Mouse (Mus musculus) adrenal gland, adult (tissue): Measurements from ENCODE around the gene Brd2.

ENCODE experiments used
- DNase-seq, 2 experiments: peaks; one replicate each; pipeline ENCODE4 v3.0.0; 2022 to 2023; ENCODE audit warnings: low spot score in 1 of 2; ENCODE audit not compliant: inconsistent age in 2 of 2

Gene Brd2

DNA sequence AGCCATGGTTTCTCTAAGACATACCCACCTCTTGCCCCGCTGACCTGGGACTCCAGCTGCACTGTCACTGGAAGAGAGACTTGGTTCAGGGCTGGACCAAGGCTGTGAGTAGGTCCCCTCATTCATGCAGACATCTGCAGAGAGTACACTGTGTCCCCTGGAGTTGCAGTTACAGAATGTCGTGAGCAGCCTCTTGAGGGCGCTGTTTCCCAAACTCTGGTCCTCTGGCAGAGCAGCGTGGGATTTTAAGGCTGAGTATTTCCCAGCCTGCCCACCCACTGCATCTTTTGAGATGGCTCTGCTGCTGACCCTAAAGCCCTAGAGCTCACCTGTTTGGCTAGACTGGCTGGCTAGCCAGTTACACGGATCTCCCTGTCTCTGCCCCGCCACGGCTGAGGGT, 31.5 kb downstream of the Brd2 start:
- DNase-seq = peak; percentile 34 to 70

DNA sequence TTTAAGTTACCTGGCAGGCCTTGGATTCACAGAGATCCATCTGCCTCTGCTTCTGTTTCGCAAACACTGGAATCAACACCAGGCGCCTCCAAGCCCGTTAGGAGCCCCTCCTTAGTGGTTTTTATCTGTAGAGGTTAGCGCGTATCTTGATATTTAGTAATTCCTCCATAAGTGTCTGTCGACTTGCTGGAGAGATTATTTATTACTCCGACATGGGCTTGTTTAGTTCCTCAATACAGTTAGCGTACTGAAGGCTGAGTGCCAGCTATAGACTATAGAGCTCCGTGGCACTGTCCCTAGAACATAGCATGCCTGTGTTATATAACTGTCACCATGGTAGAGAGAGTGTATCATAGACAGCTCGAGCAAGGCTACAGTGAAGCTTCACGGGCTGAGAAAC, 34.3 kb downstream of the Brd2 start:
- no peak for DNase-seq

DNA sequence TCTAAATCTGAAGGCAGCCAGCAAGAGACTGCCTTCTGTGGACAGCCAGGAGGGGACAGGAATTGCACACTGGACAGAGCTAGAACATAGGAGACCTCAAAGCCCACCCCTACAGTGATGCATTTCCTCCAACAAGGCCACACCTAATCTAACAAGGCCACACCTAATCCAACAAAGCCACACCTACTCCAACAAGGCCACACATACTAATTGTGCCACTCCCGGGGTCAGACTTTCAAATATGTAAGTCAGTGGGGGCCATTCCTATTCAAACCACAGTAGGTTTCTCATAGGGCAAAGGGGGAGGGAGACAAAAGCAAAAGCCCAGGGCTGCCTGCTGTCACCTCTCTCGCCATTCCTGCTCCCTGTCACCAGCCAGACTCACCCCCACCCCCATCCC, 35.0 kb downstream of the Brd2 start:
- no peak for DNase-seq

DNA sequence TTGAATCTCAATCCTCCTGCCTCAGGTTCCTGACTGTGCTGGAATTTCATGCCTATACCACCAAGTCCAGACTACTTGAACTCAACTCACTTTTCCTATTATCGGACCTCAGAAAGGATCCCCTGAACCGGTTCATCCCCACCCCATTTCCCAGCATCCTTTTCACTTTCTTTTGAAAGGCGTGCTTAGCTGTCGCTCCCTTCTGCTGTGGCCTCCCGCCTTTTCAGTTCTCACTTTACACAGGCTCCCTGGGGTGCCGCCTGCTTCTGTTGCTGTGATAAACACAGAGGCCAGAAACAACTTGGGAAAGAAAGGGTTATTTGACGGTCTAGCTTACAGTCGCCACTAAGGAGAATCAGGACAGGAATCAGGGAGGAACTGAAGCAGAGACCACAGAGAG, 39.3 kb downstream of the Brd2 start:
- no peak for DNase-seq

DNA sequence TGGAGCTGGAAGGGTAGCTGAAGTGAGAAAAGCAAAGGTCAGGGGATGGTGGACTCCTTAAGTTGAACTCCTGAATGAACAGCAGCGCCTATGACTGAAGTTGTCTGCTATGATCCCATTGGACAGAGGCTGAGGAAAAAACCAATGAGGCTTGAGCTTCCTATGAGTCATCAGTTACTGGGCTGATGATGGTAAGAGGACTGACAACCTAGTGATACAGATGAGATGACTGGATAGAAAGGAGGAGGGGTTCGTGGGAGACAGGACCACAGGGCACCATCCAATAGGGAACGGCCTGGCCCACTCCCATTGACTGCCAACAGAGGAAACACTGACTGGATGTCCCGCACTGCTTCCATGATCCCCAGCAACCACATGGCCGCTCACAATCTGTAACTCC, 42.8 kb downstream of the Brd2 start:
- DNase-seq = peak in 1 of 2 experiments; percentile 75

DNA sequence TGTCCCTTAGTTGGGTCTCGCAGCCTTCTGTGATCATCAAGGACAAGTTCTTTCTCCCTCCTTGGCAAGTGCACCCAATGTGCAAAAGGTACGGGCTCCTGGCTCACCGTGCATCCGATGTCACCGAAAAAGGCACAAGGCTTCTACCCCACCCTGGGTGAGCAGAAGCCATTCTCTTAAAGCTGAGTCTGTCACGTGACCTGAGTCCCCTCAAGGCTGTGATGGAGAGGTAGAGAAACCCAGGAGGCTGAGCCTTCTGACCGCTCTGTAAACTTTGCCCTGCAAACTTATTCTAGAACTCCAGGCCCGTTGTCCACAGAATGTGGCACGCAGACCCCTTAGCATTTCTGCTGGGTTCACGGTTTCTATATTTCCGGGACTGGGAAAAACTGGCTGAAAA, 43.4 kb downstream of the Brd2 start:
- DNase-seq = no peak

DNA sequence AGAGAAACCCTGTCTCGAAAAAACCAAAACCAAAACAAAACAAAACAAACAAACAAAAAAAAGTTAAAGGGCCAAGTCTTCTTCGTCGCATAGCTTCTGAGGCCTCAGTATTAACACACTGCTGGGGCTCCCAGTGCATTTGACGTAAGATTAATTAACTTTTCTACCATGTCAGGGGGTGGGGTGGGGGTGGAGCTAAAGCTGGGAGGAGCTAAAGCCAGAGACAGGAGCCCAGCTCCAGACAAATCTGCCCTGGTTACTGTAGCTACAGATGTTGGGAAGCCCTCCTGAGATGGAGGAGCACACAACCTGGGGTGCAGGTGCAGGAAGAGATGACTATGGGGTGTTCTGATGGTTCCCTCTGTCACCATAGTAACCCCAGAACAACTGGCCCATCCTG, 44.3 kb downstream of the Brd2 start:
- no peak for DNase-seq

DNA sequence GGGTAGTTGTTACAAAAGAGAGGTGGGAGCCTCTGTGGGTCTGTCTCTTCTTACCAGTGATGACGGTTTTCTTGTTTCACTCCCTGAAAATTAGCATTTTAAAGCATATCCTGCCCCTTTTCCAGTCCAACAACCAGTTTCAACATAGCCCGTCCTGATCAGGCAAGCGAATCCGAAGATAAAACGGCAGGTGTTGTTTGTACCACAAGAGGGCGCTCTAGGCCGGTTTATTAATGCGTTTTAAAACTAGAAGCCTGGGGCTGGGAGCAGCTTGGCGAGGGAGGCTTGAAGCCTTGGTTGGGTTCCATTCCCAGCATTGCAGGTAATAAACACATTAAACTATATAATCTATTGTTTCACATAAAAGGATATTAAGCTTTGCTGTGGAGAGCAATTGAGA, 44.9 kb downstream of the Brd2 start:
- peak; percentile 63 to 92 for DNase-seq

DNA sequence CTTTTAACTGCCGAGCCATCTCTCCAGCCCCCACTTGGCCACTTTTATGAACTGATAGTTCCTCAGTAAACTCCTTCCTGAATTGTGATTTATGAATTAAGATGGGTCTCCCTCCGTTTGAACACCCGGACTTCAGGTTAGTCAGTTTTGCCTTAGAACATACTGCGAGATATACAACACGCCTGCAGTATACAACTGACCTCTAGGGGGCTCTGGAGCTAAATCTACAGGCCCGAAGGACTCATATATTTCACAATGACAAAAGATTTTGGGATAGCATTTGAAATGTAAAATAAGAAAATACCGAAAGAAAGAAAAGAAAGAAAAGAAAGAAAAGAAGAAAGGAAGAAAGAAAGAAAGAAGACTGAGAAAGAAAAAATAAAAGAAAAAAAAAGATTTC, 47.2 kb downstream of the Brd2 start:
- DNase-seq = peak; percentile 55 to 86

DNA sequence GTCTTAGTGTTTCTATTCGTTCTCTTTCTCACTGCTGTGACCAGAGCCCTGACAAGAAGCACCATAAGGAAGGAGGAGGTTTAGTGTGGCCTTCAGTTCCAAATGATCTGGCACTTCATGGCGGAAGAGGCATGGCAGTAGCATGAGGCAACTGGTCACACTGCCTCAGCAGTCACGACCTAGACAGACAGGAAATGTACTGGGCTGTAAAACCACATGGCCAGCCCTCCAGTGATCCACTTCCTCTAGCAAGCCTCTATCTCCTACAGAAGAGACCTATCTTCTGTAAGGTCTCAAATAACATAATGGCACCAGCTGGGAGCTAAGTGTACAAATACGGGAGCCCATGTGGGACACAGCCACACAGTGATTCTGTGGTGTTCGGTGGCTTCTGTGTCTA, 50.3 kb downstream of the Brd2 start:
- no peak for DNase-seq

DNA sequence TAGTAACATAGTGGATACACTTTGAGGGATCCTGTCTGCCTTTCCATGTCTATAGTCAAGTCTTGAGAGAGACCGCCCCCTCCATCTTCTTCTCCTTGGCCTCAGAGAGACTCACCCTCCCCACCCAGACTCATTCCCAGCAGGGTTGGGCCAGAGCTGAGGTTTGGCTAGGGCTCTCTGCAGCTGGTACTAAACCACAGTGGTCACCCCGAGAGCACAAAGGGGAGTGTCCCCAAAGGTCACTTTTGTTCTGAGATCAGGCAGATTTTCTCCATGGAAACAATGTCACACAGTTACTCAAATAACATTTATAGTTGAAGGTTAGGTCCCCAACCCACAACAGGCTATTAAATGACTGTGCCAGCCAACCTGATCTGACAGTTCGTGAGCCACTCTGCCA, 53.6 kb downstream of the Brd2 start:
- DNase-seq = no peak
